Mouse (Mus musculus): ENCODE results near the gene Aars2.

GRCm38 (mm10) chr17:45532896-45533295, 26.3 kb downstream of the Aars2 start:
- TF ChIP-seq CTCF (IDR thresholded peaks at IDR 0.05; ENCODE audit: low read depth) (no peak), EP300 (IDR thresholded peaks at IDR 0.05; ENCODE audit: low read depth) (no peak)
